Mouse (Mus musculus) cerebellum, adult 18-20 months (tissue): ENCODE measurements around the gene Cyp8b1.

Source experiments
- DNase-seq, 2 experiments: peaks; one replicate each; pipeline ENCODE4 v3.0.0; 2021

Gene Cyp8b1

GRCm38 (mm10) chr9:121916102-121916501 is at the start of gene Cyp8b1:
Gene Cyp8b1 (minus strand): TSS chr9:121916305.
- no peak for DNase-seq

DNA sequence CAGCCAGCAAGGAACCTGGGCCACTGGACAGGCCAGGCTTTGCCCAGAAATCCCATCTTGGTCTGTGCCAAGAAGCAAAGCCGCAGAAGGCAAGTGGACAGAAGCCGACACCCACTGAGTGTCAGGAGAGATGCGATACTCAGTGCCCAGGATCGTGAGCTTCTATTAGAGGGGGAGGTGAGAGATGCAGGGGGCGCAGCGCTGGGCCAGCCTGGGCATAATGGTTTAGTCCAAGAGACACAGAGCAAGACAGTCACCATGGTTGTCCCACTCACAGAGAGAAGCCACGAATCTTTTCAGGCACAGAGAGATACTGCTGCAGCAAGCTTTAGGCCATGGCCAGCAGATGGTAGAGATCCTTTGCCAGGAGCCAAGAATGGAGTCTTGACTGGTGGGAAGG is 48.8 kb upstream of the Cyp8b1 start:
- DNase-seq, result peak; percentile 51 to 54

DNA sequence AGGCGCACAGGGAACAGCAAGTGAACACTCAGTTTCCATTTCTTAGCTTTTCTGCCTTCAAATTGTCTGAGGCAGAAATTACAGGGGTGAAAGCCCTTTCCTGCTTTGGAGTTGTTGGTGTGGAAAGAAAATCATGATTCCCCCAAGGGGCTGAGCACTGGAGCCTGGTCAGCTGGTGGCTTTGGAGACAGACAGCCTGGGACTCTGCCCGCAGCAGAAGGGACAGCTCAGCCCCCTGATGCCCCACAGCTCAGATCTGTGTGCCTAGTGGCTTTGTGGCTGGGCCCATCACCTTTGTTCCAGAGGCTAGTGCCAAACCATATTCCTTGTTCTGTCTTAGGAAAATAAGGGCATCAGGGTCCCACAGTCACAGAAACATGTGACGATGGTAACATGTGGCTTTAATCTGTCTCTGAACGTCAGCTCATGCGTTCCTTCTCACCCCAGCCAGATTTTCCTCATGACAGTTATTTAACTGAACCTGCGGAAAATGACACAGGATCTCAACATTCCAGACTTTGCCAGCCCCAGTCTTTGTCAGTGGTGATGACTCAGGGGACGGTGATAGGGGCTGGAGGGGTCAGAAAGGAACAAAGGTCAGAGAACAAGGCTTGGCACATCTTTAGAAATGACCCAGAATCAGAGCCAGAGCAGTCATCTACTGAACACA is 44.0 kb upstream of the Cyp8b1 start:
- no peak for DNase-seq

- no peak for DNase-seq
Measured at GRCm38 (mm10) chr9:121952596-121952995, 36.5 kb upstream of the Cyp8b1 start.

DNA sequence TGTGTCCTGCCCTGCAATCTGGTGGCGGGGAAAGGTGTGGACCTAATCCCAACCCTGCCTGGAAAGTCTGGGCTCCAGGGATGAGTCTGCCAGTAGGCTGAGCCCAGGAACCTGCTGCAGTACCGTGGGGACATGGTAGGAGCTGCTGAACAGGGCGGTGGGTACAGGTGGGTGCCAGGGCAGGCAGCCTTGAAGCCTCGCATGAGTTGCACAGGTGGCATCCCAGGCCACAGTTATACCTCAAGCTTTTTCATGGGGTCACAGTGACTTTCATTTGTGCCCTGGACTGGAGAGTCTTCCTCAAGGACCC is 35.0 kb upstream of the Cyp8b1 start:
- peak in 1 of 2 experiments; percentile 13 for DNase-seq

GRCm38 (mm10) chr9:121950418-121951113 is 34.5 kb upstream of the Cyp8b1 start, which contains the start of gene Fam198a:
Gene Fam198a (plus strand): TSS chr9:121950988.
- peak; percentile 47 to 54 for DNase-seq

- DNase-seq, result no peak
Measured at GRCm38 (mm10) chr9:121948431-121948830, 32.3 kb upstream of the Cyp8b1 start.

DNA sequence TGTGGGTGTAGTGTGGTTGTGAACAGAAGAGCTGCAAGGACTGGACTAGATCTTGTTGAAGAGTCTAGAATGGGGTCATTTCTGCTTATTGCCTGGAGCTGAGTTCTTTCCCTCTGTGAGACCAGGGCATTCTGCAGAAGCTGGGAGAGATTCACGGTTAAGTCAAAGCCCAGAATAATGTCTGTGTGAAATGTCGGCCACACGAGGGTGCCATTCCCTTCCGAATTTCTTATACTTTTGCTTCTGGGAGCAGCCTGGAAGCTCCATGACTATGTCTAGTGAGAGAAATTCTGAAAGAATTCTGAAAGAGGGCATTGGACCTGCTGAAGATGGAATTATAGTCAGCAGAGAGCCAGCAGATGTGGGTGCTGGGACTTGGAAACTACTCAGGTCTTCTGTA is 31.7 kb upstream of the Cyp8b1 start:
- peak; percentile 76 for DNase-seq

DNA sequence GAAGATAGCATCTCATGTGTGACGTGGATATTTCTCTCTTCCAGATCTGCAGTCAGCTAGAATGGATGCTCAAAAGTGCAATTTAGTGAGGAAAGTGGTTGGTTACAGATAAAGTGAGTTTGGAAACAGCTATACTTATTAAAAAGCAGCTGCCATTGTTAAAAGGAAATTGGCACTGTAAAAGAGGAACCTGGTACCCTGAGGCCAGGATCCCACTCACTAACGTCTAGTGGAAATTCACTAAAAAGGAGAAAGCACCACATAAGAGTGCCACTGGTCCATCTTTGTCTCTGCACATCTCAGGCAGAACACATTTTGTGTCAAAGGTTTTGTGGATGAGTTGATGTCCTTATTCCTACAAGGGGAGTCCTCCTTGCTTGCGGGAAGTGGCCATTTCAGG is 27.5 kb upstream of the Cyp8b1 start:
- no peak for DNase-seq

DNA sequence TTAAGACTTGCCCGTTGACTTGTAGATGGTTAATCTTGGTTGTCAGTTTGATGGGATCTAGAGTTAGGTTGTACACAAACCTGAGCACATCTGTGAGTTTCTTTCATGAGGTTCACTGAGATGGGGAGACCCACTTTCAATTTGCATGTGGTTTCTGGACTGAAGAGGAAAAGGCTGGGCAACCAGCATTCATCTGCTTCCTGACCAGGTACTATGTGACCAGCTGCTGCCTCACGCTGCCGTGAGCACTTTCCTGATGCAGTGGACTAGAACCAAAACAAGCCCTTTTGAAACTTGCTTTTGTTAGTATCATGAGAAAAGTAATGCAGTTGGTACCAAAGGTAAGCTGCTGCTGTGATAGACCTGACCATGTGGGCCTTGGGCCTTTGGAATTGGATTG is 26.9 kb upstream of the Cyp8b1 start:
- no peak for DNase-seq

GRCm38 (mm10) chr9:121937944-121938355 is 21.8 kb upstream of the Cyp8b1 start:
- peak; percentile 18 to 21 for DNase-seq

DNA sequence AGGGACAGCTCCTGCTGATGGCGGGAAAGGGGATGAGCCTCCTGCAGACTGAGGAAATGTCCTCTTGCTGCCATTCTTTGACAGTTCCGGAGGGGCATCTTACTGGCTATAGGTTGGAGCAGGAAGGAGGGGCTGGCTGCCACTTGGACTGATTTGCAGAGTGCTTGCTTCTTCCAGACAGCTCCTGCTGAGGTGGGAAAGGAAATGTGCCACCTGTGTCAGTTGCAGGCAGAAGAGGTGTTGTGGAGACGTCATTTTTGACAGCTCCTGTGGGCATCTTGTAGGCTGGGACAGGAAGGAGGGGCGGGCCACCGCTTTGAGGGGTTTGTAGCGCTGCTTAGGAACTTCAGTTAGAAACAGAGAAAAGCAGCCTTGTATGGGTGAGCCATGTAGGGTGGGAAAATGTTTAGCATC is 21.4 kb upstream of the Cyp8b1 start:
- peak in 1 of 2 experiments; percentile 8 for DNase-seq

GRCm38 (mm10) chr9:121936952-121937351 is 20.8 kb upstream of the Cyp8b1 start:
- DNase-seq, result peak; percentile 21 to 30

DNA sequence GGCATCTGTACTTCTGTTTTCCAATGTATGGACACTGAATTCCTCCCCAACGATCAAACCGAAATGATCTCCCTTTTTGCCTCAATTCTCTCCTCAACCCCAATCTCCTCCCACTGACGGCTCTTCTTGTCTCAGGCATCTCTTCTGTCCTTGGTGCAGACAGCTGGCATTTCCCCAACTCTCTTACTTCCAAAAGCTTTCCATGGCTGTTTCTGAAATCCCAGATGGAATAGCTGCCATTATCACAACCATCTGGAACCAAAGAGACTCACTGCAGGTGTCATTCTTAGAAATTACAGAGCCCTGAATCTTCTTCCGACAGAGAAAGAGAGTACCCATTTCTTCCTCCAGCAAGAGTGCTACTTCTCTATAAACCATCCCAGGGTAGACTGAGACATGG is 18.8 kb upstream of the Cyp8b1 start:
- DNase-seq, result no peak

DNA sequence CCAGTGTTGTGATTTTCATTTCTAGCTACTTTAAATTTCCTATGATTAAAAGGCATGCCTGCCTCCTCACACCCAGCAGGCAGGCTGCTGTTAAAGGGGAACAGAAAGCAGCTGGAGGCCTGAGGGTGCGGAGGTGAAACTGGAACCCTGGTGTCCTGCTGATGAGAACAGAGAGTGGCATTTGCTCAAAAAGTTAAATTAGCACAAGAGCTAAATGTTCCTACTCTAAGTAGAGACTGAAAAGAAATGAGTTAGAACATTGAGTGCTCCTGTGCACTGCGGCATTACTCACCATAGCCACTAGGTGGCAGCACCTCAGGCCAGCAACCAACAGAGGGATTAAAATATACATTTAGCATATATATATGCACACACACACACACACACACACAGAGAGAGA is 12.4 kb upstream of the Cyp8b1 start:
- DNase-seq, result peak; percentile 46 to 71

GRCm38 (mm10) chr9:121927721-121928120 is 11.6 kb upstream of the Cyp8b1 start:
- DNase-seq, result no peak

GRCm38 (mm10) chr9:121926634-121927405 is 10.7 kb upstream of the Cyp8b1 start:
- no peak for DNase-seq

DNA sequence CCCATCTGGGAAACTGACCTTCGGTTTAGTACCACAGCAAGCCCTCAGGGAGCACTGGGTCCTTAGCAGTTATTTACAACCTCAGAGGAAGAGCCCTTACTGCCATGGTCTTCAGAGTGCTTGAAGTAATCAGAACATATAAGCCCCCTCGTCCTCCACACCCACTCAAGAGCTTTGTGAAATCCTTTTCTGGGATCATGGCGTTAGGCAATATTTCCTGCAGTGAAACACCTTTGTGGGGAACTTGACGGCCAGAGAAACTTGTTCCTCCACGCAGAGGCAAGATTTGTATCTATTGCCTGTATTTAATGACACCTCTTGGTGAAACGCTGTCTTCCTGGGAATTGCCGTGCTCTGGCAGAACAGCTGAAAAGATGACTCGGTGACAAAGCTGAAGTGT is 9.9 kb upstream of the Cyp8b1 start:
- no peak for DNase-seq

DNA sequence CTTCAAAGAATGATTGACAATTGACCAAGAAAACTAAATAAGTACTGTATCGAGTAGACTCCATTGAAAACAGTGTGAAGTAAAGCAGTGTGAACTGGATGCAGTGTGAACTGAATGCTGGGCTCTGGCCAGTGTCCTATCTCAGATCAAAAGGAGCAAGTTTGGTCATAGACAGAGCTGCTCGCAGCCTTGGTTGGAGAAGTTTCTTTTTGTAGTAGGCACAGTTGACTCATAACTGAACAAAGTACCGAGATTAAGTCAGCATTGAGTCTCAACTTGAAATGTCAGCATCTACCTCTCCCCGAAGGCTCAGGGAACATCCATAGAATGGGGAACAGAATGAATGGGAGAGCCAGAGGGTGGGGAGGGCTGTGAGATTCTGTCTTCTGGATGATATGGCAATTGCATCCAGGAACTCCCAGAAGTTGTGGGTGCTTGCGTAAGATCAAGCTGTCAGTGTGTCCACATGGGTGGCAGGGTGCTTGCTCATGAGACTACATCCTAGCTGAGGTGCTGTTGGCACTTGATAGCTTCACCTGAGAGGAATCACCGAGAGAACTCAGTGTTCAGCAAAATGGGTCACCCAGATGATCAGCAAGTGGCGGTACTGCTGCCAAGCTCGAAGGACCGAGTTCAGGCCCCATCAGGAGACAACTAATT is 8.9 kb upstream of the Cyp8b1 start:
- DNase-seq, result no peak

DNA sequence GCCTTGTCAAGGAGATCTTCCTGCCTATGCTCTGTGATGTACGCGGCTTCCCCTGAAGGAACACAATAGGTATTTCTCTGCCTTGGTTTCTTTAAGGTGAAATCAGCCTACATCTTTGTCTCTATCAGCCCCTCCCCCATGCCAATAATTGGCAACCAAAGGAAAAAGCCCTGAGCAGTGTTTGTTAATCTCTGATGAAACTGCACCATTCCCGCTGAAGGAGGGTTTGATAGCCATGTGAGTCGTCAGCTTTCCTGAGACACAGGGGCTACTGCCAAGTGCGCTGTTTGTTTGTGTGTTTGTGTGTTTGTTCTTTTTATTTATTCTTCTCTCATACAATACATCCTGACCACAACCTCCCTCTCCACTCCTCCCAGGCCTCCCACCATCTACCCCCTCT is 7.8 kb upstream of the Cyp8b1 start:
- no peak for DNase-seq

GRCm38 (mm10) chr9:121923443-121923842 is 7.3 kb upstream of the Cyp8b1 start:
- DNase-seq, result no peak

- DNase-seq, result no peak
Measured at GRCm38 (mm10) chr9:121919027-121919501, 3.0 kb upstream of the Cyp8b1 start.

DNA sequence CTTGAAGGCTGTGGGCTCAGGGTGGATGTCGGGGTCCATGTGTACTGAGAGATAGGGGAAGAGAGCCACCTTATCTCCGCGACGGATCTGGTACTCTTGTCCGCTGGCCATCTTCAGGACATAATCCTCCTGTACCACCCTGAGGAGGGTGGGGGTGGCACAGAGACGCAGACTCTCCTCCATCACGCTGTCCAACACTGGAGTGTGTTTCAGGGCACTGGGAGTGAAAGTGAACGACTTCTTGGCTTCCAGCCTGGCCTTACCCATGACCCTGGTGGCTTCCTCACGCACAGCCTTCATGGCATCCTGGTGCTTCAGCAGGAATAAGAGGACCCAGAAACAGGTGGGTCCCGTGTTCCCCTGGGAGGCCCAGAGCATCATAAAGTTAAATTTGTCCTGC is 1.0 kb downstream of the Cyp8b1 start:
- no peak for DNase-seq
